Mouse (Mus musculus) monocyte, adult 59 days (primary cell): ENCODE measurements around the gene Adgre1. TPM values are rescaled to one million over a fixed set of nuclear protein-coding genes. Genes with fewer than 3 reads are reported as not detected.

Experiments used
- total RNA-seq, 2 experiments: library from RNA; stranded (reverse); gene quantifications; one replicate each; pipeline ENCODE4 v1.2.4; 2023

The Adgre1 gene
- 100 to 1,000 TPM; 189 to 204 TPM for total RNA-seq

GRCm38 (mm10) chr17:57358441-57358840, at the start of gene Adgre1:
TSS of gene Adgre1 (plus strand) at chr17:57358691.

Other genes starting within 250 kb of the Adgre1 start
- not detected for gene Cd70, start 208.9 kb upstream of the Adgre1 start, total RNA-seq
- 1 to 10 TPM; 7.6 to 8.0 TPM for gene Tnfsf14, start 164.5 kb upstream of the Adgre1 start, total RNA-seq
- gene C3, start 130.6 kb upstream of the Adgre1 start, total RNA-seq, result 100 to 1,000 TPM; 192 to 277 TPM
- 10 to 100 TPM; 68.4 to 72.0 TPM for gene Gpr108, start 110.2 kb upstream of the Adgre1 start, total RNA-seq
- gene Trip10, start 109.2 kb upstream of the Adgre1 start, total RNA-seq, result 10 to 100 TPM; 13.1 to 15.9 TPM
- gene Vav1, start 79.6 kb upstream of the Adgre1 start, total RNA-seq, result 100 to 1,000 TPM; 176 to 191 TPM
- gene Vmn2r120, start 186.8 kb downstream of the Adgre1 start, total RNA-seq, result not detected